Mouse (Mus musculus): Measurements from ENCODE around the gene Pttg1ip. TPM values are rescaled to one million over a fixed set of nuclear protein-coding genes. Genes with fewer than 3 reads are reported as not detected.
A peak's percentile ranks its signal among the peaks of the same experiment; 100 is the strongest.

The Pttg1ip gene
- 109 and 112 TPM in 2 replicates for polyA plus RNA-seq (2014; fragmentation: Nextera tagmentation; extraction: Ambion mirVana)

DNA sequence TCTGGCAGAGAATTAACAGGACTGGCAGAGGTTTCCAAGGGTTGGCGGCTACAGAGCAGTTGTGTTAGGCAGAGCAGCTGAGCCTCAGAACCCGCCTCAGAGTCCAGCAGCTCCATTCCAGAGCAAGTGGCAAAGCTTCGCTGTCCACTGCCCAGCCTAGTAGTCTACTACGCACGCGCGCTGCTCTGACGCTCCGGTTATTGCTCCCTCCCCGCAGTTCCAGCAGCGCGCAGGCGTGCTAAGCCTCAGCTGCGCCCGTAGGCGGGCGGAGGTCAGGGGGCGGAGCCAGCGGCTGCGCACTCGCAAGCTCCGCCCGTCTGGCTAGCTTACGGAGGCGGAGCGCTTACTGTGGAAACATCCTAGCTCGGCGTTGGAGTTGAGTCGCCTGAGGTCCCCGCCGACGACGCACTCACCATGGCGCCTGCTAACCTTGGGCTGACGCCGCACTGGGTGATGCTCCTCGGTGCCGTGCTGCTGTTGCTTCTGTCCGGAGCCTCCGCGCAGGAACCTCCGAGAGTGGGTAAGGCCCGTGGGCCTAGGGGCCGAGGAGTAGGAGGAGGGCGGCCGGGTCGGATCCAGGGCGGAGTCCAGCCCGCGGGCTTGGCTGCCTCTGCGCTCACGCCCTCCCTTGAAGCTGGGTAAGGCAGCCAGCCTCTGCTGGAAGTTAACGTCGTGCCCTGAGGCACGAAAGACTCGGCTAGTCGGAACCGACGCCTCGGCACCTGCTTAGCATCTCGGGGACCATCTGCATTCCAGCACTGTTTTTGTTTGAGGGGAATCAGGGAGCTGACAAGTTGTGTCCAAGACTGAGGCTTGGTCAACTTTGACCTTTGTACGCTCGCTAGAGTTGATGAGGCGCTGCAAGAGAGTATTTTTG lies at the start of gene Pttg1ip:
TSS of gene Pttg1ip (plus strand) at position 313 of the 877 bp plus-strand sequence.
- DNase-seq (peak; percentile 100), ATAC-seq (ENCODE audit: insufficient read depth) (peak; percentile 98)
- Histone ChIP-seq H3K36me3 (ENCODE audit: insufficient read depth) (no peaks in the 10 kb centered on the region), H3K4me3 (ENCODE audit: low read depth, low read length) (peak within 1 kb of the TSS; percentile 77), H3K9ac (peak within 1 kb of the TSS; percentile 77), H3K27ac (ENCODE audit: low read depth) (peak within 1 kb of the TSS; percentile 91), H3K9me3 (ENCODE audit: low read depth, low read length) (no peaks in the 10 kb centered on the region), H3K4me1 (ENCODE audit: insufficient read depth) (peaks cover 8% of the 10 kb centered on the region), H3K4me2 (peak within 1 kb of the TSS; percentile 86), H3K27me3 (ENCODE audit: insufficient read depth, low read length) (no peaks in the 10 kb centered on the region)
- TF ChIP-seq CTCF (IDR thresholded peaks at IDR 0.05; ENCODE audit: low read depth): no peak
- WGBS: under 1% methylated on average over 64 of the region's 64 CpGs

DNA sequence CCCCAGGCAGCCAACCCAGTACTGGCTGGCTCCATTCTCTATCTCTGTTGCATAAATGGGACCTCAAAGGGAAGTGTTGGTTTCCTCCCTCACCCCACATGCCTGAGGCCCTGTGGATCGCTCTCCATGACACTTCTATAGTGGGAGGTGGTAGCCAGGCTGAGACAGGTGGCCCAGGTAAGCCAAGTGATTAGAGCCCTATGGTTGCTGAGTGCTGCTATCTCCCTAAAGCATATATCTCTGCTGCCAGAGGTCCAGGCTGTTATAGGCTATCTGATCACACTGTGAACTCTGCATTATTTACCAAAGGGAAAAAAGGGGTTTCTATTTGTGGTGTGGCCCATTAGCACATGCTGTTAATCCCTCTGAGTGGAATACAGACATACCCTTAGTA lies 49.5 kb upstream of the Pttg1ip start:
- ATAC-seq (ENCODE audit: insufficient read depth): no peak

DNA sequence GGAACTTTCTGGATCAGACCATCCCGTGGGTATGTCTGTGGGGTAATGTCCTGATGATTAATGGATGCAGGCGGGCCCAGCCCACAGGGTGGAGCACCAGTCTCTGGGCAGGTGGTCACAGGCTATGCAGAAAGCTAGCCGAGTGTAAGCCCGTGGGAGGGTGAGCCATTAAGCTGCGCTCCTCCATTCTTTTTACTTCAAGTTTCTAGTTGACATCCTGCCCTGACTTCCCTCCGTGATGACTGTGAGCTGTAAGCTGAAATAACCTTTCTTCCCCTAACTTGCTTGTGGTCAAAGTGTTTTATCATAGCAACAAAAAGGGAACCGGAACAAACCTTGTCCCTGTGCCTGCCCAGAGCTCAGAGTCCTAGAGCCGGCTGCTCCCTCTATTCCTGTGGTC lies 44.8 kb upstream of the Pttg1ip start:
- no peak overlapping the region for H3K4me2 ChIP-seq
- 62% methylated on average over 8 of the region's 8 CpGs for WGBS
- ATAC-seq (ENCODE audit: insufficient read depth) (no peak), DNase-seq (no peak)
- H3K4me3 ChIP-seq (ENCODE audit: low read depth, low read length): no peak overlapping the region
- H3K9ac ChIP-seq: no peak overlapping the region
- no peaks in the 10 kb centered on the region for H3K9me3 ChIP-seq (ENCODE audit: low read depth, low read length)
- H3K4me1 ChIP-seq (ENCODE audit: insufficient read depth): 0 out of 2 replicates have a peak, but pooled peaks cover 4% of the 10 kb centered on the region
- H3K36me3 ChIP-seq (ENCODE audit: insufficient read depth): no peaks in the 10 kb centered on the region
- H3K27me3 ChIP-seq (ENCODE audit: insufficient read depth, low read length): no peaks in the 10 kb centered on the region
- no peak for TF ChIP-seq CTCF (IDR thresholded peaks at IDR 0.05; ENCODE audit: low read depth)
- no peak overlapping the region for H3K27ac ChIP-seq (ENCODE audit: low read depth)

More for the DNA sequence above, 49.5 kb upstream of the Pttg1ip start:
- Histone ChIP-seq H3K4me1 (ENCODE audit: insufficient read depth) (0 out of 2 replicates have a peak, but pooled peaks cover 4% of the 10 kb centered on the region), H3K4me3 (ENCODE audit: low read depth, low read length) (no peak overlapping the region), H3K9me3 (ENCODE audit: low read depth, low read length) (no peaks in the 10 kb centered on the region), H3K27me3 (ENCODE audit: insufficient read depth, low read length) (no peaks in the 10 kb centered on the region), H3K9ac (no peak overlapping the region), H3K36me3 (ENCODE audit: insufficient read depth) (no peaks in the 10 kb centered on the region), H3K27ac (ENCODE audit: low read depth) (no peak overlapping the region), H3K4me2 (no peak overlapping the region)
- no peak for TF ChIP-seq CTCF (IDR thresholded peaks at IDR 0.05; ENCODE audit: low read depth)
- WGBS: 76% methylated on average over 1 of the region's 1 CpGs
- DNase-seq: no peak

DNA sequence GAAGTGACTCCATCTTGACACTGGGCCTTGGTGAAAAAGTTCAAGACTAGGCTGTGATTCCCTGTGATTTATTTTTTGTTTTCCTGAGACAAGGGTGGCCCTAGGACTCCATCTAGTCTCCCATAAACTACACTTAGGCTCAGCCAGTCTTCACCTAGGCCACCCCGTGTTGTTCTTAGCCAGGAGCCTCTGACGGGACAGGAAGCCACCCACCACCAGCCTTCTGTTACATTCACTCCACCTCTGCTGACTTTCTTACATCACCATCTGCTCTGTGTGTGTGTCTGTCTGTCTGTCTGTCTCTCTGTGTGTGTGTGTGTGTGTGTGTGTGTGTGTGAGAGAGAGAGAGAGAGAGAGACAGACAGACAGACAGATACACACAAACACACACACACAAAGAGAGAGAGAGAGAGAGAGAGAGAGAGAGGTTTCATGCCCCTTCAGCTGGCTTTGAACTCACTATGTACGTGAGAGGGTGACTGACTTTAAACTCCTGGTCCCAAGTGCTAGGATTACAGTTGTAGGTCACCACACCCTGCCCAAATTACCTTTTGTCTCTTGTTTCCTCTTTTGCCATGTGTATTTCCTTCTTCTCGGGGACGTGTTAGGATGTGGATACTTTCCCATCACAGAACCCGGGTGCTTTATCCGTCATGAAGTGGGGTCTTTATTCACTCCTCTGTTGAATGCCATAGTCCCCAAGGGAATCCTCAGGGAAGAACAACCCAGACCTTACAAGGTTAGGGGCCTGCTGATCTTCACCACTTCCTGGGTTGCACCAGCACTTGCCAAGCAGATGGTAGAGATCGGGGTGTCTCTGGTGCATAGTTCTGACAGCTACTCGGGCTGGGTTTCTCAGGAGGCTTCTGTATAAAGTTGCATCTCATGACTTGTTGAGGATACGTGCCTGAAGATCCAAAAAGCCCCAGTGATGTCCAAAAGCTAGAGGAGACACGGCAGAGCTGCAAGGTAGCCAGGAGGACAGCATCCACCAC lies 44.0 kb upstream of the Pttg1ip start:
- WGBS: 79% methylated on average over 11 of the region's 11 CpGs
- Histone ChIP-seq H3K9ac (no peak overlapping the region), H3K4me1 (ENCODE audit: insufficient read depth) (0 out of 2 replicates have a peak, but pooled peaks cover 4% of the 10 kb centered on the region)

DNA sequence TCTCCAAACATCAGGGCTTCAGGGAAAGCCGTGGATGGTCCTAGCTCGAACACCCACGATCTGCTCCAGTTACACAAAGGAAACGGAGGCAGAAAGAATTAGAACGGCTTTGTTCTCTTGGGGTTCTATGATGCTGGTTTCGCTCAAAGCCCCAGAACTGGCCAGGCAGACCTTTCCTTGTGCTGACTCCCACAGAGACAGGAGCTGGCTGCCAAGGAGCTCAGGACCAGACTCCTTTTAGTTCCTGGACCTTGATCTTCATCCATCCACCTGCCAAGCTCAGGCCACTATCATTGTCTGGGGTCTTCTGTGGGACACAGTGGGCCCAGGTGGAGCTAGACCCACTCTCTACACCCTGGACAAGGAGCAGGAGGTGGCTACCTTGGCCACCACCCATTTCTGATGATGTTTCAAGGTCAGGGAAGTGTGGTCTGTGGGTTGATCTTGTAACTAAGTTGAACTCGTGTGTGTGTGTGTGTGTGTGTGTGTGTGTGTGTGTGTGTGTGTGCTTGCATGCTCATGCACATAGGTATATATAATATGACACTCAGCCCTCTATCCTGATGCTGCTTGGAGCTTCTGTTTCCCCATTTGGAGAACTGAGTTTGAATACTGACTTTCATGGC lies 42.1 kb upstream of the Pttg1ip start:
- no peak overlapping the region for H3K4me2 ChIP-seq
- no peak for ATAC-seq (ENCODE audit: insufficient read depth)
- H3K4me3 ChIP-seq (ENCODE audit: low read depth, low read length): no peak overlapping the region
- H3K27me3 ChIP-seq (ENCODE audit: insufficient read depth, low read length): no peaks in the 10 kb centered on the region
- TF ChIP-seq CTCF (IDR thresholded peaks at IDR 0.05; ENCODE audit: low read depth): no peak
- H3K4me1 ChIP-seq (ENCODE audit: insufficient read depth): no peaks in the 10 kb centered on the region
- no peak for DNase-seq
- no peaks in the 10 kb centered on the region for H3K9me3 ChIP-seq (ENCODE audit: low read depth, low read length)
- no peak overlapping the region for H3K27ac ChIP-seq (ENCODE audit: low read depth)
- WGBS: 69% methylated on average over 7 of the region's 7 CpGs
- H3K36me3 ChIP-seq (ENCODE audit: insufficient read depth): no peaks in the 10 kb centered on the region
- no peak overlapping the region for H3K9ac ChIP-seq

More for the DNA sequence above, 44.0 kb upstream of the Pttg1ip start:
- TF ChIP-seq CTCF (IDR thresholded peaks at IDR 0.05; ENCODE audit: low read depth): no peak
- Histone ChIP-seq H3K36me3 (ENCODE audit: insufficient read depth) (no peaks in the 10 kb centered on the region), H3K27me3 (ENCODE audit: insufficient read depth, low read length) (no peaks in the 10 kb centered on the region), H3K27ac (ENCODE audit: low read depth) (no peak overlapping the region), H3K4me3 (ENCODE audit: low read depth, low read length) (no peak overlapping the region), H3K4me2 (no peak overlapping the region), H3K9me3 (ENCODE audit: low read depth, low read length) (no peaks in the 10 kb centered on the region)
- DNase-seq (no peak), ATAC-seq (ENCODE audit: insufficient read depth) (no peak)

DNA sequence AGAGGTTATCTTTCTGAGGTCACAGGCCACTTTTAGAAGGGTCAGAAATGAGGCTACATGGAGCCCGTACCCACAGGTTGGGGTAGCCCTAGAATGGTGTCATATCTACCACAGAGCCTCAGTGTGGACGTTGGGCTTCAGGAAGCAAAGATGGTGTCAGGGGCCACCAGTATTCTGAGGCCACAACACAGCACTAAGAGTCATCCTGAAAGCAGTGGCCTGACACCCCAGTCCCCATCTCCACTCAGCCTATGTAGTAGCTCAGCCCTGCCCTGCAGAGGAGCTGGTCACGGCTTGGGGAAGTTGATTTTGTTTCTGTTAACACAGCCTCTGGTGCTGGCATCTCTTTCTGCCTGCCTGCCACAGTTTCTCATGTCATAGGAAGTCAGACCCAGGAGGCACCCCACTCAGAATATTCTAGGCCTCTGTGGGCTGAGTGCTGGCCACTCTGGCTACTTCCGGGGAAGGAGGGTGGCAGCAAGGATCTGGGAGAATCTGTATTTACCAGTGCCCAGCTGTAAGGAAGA lies 40.9 kb upstream of the Pttg1ip start:
- Histone ChIP-seq H3K9ac (no peak overlapping the region), H3K36me3 (ENCODE audit: insufficient read depth) (no peaks in the 10 kb centered on the region), H3K4me2 (no peak overlapping the region), H3K9me3 (ENCODE audit: low read depth, low read length) (no peaks in the 10 kb centered on the region), H3K27ac (ENCODE audit: low read depth) (no peak overlapping the region), H3K4me1 (ENCODE audit: insufficient read depth) (no peaks in the 10 kb centered on the region), H3K4me3 (ENCODE audit: low read depth, low read length) (no peak overlapping the region), H3K27me3 (ENCODE audit: insufficient read depth, low read length) (no peaks in the 10 kb centered on the region)
- ATAC-seq (ENCODE audit: insufficient read depth) (no peak), DNase-seq (no peak)
- 74% methylated on average over 4 of the region's 4 CpGs for WGBS
- TF ChIP-seq CTCF (IDR thresholded peaks at IDR 0.05; ENCODE audit: low read depth): no peak

Data from lung, embryonic 14.5 days (tissue).